Mouse (Mus musculus): ENCODE measurements around the gene Olfr432.
"Not testable (repeated sequence)": the region's sequence is repeated elsewhere in the genome, so short reads cannot be mapped to it uniquely, and the experiment has no call there.

The Olfr432 gene

DNA sequence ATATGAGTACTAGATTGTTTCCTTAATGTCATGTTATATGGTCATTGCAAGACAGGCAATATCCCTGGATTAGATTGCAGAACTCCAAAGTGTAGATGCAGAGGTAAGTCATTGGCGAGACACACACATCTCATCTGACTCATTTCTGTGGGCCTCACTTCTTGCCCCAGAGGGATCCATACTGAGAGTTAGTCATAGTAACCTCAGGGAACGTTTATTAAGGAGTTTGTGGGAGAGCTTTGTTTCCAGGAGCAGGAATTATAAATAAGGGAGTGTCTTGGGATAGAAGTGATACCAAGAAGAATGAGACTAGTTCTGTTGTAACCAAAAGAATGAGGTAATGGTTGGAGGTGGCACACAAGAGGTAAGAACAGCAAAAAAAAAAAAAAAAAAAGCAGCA, at the start of gene Olfr432:
Olfr432 (plus strand) TSS at position 313 of the 400 bp plus-strand sequence.
- DNase-seq (ENCODE audit: low spot score in 2 of 2): no peak

DNA sequence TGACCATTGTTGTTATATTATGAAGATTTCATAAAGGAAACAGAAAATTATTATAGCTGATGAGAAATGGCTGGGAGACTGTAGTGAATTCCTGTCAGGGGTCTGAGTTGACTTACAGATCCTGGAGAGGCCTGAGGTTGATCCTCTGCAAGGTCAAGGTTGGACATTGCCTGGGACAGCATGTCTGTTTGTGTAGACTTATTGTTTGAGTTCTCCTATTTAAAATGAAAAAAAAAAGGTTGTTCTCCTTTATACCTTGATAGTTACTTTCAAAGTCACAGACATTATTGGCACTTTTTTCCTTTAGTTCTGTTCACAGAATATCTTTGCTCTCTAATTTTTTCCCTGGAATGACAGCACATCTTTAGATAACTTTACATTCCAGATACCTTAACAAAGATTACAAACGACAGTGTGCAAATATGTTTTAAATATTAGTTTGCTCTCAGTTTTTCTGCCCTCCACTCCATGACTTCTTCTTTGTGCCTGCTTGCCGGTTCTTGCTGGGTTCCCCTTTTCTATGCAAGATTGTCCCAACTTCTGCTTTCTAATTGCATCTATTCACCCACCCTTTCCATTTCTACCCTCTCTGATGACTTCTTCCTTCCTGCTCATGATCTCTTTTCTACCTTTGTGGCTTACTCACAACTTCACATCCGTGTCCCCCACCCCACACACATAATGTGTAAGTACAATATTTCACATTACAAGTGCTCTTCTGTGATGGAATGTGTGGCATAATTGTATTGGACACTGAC, 44.5 kb upstream of the Olfr432 start:
- not testable (repeated sequence) for DNase-seq (ENCODE audit: low spot score in 2 of 2)

DNA sequence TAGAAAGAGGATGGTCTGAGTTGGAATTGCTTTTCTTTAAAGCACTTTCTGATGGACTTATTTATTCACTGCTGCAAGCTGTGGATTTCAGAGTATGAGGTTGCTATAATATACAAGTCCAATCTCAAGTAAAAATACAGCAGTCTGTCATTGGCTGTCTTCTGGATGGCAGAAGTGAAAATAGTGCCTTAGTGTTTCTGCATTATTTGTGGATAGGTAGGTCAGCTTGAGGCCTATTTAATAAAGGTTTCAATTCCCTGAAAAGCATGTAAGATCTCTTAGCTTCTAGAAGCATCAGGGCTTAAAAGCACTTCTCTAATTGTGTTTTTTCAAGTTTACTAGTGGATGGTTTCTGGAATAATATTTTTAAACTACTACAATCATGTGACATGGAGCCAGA, 42.0 kb upstream of the Olfr432 start:
- not testable (repeated sequence) for DNase-seq (ENCODE audit: low spot score in 2 of 2)

GRCm38 (mm10) chr1:174031698-174032097, 17.3 kb upstream of the Olfr432 start, which contains the start of gene Ifi205:
Gene Ifi205 (minus strand): TSS chr1:174031810.
- DNase-seq (ENCODE audit: low spot score in 2 of 2): no peak

GRCm38 (mm10) chr1:174035841-174036240, 13.2 kb upstream of the Olfr432 start:
- DNase-seq (ENCODE audit: low spot score in 2 of 2): no peak

DNA sequence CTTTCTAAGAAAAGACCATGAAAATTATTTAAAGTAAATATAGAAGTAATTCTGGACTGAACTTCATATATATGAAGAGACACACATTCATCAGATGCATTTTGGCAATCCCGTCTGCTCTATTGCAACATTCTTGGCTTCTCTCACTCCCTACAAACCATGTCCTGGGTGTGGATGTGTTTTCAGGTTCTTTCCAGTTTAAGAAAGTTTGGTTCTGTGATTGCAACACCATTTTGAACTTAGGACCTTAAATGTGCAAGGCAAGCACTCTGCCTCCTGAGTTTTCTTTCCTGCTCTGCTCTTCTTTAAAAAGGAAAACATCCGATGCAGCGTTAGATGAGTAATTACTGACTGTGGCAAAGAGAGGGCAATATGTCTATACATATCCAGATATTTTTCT, 10.5 kb upstream of the Olfr432 start:
- no peak for DNase-seq (ENCODE audit: low spot score in 2 of 2)

GRCm38 (mm10) chr1:174040523-174041177, 8.4 kb upstream of the Olfr432 start, which contains the start of gene Olfr433:
Gene Olfr433 (plus strand): TSS chr1:174040705.
- no peak for DNase-seq (ENCODE audit: low spot score in 2 of 2)

GRCm38 (mm10) chr1:174042091-174042884, 6.7 kb upstream of the Olfr432 start:
- not testable (repeated sequence) for DNase-seq (ENCODE audit: low spot score in 2 of 2)

- no peak for DNase-seq (ENCODE audit: low spot score in 2 of 2)
These were observed 4.6 kb upstream of the Olfr432 start for GRCm38 (mm10) chr1:174044431-174044830.

GRCm38 (mm10) chr1:174048227-174048626, 778 bp upstream of the Olfr432 start:
- not testable (repeated sequence) for DNase-seq (ENCODE audit: low spot score in 2 of 2)

DNA sequence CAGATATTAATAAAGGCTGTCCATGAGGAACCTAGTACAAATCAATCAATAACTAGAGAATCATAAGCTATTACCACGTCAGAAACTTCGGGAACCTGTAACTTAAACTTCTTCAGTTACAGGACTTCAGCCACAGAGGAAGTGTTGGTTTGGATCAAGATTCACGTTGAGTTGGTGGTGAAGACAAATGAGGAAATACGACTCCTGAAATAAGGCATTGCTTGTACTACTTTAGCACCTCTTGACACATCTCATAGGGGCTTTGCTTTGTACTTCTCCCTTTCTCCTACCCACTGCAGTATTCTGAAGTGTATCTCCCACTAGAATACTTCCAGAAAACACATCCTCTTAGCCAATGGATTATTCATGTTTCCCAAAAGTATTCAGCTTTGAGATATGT, 352 bp downstream of the Olfr432 start:
- not testable (repeated sequence) for DNase-seq (ENCODE audit: low spot score in 2 of 2)

- no peak for DNase-seq (ENCODE audit: low spot score in 2 of 2)
These were observed 1.5 kb downstream of the Olfr432 start for GRCm38 (mm10) chr1:174050532-174050931.

GRCm38 (mm10) chr1:174051515-174051914, 2.5 kb downstream of the Olfr432 start:
- DNase-seq (ENCODE audit: low spot score in 2 of 2): no peak

- DNase-seq (ENCODE audit: low spot score in 2 of 2): no peak
These were observed 3.0 kb downstream of the Olfr432 start for GRCm38 (mm10) chr1:174051931-174052536.

DNA sequence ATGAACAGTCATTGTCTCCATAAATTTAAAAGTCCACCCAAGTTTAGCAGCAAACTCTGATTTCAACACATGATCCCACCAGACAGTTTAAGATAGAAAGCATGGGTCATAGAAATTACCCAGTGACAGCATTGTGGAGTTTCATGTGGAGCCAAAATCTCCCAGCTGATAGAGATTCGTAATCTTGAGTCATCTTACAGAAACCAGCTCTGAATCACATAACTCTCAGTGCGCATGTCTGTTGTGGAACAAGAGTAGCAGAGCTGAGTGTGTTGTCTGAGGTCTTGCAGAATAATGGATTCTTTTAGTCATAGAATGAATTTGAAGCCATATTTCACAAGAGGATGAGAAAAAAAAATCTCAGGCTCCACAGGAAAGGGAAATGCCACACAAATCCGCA, 4.0 kb downstream of the Olfr432 start:
- no peak for DNase-seq (ENCODE audit: low spot score in 2 of 2)

GRCm38 (mm10) chr1:174055248-174055647, 6.2 kb downstream of the Olfr432 start:
- no peak for DNase-seq (ENCODE audit: low spot score in 2 of 2)

DNA sequence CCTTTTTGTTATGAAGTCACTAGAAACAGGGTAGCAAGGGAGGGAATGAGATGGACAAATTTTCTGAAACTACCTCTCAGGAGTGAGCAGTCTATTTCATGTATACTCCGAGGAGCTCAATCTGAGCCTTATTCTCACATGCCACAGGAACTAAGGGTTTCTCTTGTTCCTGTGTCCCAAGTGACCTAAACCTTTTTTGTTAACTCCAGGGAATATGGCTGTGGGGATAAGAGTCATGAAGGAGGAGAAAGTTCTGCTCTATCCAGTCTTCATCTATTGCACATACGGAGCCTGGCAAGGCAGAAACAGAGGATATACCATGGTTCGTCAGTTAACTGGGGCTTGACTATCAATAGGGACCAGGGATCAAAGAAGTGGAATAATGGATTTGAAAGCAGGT, 17.3 kb downstream of the Olfr432 start, which contains the start of gene Olfr430:
Olfr430 (plus strand) TSS at position 301 of the 400 bp plus-strand sequence.
- DNase-seq (ENCODE audit: low spot score in 2 of 2): no peak

- DNase-seq (ENCODE audit: low spot score in 2 of 2): no peak
These were observed 35.0 kb downstream of the Olfr432 start, which contains the start of gene Olfr429 for GRCm38 (mm10) chr1:174084031-174084430. Gene Olfr429 (plus strand): TSS chr1:174084331.

GRCm38 (mm10) chr1:174096591-174096990, 47.6 kb downstream of the Olfr432 start, which contains the start of gene Olfr427:
Gene Olfr427 (plus strand): TSS chr1:174096891.
- no peak for DNase-seq (ENCODE audit: low spot score in 2 of 2)

- no peak for DNase-seq (ENCODE audit: low spot score in 2 of 2)
These were observed 54.7 kb downstream of the Olfr432 start for GRCm38 (mm10) chr1:174103735-174104134.
